Mouse (Mus musculus): Measurements from ENCODE around the gene Utrn. TPM values are rescaled to one million over a fixed set of nuclear protein-coding genes. Genes with fewer than 3 reads are reported as not detected.

Gene Utrn
- polyA plus RNA-seq, 3 experiments from 2014 or later: 143 to 631 (median 388) TPM

DNA sequence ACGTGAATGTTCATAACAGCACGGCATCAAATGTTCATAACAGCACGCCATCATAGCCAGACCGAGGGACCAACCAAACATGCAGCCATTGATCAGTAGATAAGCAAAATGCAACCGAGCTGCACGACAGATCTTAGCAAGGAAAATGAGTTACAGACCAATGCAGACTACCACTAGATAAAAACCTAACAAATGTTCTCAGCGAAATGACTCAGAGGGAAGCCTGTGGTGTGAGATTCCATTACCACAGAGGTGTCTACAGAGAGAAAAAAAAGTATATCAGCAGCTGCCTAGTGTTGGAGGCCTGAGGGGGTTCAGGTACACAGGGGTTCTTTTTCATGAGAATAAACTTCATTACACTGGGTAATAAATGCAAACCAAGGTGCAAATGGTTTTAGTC, 363.6 kb downstream of the Utrn start:
- no peak for ATAC-seq

DNA sequence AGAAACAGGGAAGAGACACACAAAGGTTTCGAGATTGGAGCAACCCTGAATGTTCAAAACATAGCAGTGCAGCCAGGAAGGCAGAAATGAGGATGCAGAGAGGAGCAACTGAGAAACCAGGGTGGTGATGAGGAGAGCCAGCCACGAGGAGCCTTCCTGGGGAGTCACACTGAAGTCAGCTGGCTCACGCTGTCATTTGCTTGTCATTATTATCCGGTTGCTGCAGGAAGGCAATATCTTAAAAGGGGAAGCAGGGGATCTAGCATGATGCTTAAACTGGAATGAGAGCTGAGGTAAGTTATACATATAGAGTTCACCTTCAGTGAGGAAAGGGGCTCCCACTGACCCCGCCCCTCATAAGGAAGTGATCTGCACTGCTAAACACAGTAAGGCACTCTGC, 368.7 kb downstream of the Utrn start:
- ATAC-seq: no peak

DNA sequence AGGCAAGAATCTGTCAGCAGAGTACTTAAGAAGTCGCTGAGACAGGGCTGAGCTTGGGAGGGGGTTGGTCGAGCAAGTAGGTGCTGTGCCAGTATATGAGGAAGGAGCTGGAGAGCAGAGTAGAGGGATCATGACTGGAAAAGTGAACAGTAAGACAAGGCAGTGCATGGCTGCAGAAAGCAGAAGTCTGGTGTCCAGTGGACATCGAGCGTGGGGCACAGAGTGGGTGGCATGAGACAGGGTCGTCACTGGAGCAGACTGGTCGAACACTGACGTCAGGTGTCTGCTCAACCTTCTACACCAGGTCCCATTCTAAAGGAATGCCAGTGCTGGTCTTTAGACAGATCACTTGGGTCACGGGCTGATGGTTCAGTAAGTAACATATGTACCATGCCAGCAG, 371.6 kb downstream of the Utrn start:
- no peak for ATAC-seq

GRCm38 (mm10) chr10:12489551-12490177, 379.5 kb downstream of the Utrn start:
- no peak for ATAC-seq

- no peak for ATAC-seq
Observed at GRCm38 (mm10) chr10:12488518-12488917, 380.6 kb downstream of the Utrn start.

DNA sequence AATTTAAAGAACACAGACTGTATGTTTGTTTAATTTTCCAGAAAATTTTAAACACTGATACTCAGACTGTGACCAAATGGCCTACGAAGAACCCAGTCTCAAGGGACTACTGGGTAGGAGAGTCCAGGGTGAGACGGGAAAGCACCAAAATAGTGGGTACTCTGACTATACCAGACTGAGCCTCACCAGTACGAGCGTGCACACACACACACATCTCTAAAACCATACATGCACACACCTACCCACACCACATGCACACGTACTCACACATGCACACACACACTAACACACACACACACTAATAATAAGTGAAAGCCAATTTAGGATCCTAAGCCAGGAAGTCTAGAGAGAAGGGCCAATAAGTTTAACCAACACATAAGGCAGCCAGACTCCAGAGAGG, 381.0 kb downstream of the Utrn start:
- ATAC-seq: no peak

DNA sequence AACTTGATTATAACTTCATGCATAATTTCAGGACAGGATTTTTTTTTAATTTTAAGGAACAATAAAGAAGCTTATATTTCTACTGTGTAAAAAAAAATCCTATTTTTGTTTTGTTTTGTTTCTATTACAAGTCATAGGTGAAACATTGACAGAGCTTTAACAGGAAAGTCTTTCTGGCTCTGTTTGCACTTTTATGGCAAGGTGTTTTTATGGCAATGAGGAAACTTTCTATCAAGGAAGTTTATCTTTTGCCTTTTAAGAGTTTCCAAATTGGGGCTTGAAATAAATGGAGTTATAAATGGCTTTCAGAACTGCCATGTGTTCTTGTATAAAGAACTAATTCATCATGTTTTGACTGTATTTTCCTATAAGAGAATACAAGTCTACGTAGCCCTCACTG, 385.7 kb downstream of the Utrn start:
- no peak for ATAC-seq

DNA sequence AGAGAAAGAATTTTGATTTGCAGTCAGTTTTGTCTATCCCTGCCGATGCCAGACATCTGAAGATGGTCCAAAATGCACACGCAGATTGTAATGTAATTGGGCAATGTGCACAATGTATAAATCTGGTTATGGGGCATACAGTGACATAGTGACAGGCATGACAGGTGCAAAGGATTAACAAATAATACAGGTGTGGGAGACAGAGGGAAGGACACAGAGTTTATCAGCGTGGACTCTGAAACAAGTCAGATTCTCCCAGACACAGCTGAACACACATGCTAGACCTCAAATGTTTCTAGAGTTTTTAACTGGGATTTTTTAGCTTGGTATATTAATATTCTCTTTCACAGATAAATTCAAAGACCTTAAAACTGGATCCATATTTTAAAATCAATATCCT, 386.2 kb downstream of the Utrn start:
- no peak for ATAC-seq

DNA sequence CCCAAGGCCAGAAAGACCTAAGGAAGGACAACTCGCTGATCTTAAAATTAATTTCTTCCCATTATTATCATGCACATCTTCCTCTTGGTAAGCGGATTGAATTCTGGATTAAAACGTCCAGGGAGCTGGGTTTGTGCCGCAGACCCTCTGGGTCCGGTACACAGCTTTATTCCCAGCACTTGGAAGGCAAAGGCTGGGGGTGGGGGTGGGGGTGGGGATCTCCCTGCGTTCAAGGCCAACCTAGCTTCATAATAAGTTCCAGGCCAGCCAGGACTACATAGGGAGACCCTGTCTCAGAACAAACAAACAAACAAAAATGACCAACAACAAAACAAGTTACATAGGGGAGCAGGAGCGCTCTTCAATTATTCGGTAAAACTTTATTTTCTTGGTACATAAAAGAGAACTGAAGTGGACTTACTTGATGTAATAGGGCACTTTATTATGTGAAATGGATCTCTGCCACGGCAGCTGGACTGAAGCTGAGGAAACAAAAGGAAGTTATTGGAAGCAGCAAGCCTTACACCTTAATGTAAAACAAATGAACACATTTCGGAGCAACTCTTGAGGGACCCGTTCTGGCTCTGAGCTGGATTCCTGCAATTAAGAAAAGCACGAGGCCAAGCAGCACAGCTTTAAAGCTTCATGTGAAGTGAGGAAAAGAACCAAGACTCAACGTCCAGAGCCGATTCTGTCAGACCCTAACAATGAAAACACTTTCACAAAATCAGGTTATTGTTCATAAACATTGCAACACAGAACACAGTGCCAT, 394.1 kb downstream of the Utrn start:
- ATAC-seq: no peak

- ATAC-seq: no peak
Observed at GRCm38 (mm10) chr10:12469391-12470057, 399.6 kb downstream of the Utrn start.

DNA sequence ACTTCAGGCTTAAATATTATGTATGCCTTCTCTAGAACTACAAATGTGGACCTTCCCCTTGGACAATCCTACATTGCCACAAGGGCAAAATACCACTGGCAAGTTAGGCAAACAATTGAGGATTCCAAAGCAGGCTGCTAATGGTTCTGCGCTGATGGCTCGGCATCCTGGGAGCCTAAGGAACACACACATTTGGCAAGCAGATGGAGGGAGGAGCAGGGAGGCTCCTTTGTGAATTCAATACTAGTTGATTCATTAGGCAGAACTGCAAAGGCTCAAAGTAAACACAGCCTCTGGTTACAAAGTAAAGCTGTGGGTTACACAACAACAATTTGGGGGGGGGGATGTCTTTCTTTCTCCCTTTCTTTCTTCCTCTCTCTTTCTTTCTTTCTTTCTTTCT, 401.6 kb downstream of the Utrn start:
- no peak for ATAC-seq

- ATAC-seq: no peak
Observed at GRCm38 (mm10) chr10:12460945-12461344, 408.2 kb downstream of the Utrn start.

- ATAC-seq: no peak
Observed at GRCm38 (mm10) chr10:12456867-12457266, 412.3 kb downstream of the Utrn start.

DNA sequence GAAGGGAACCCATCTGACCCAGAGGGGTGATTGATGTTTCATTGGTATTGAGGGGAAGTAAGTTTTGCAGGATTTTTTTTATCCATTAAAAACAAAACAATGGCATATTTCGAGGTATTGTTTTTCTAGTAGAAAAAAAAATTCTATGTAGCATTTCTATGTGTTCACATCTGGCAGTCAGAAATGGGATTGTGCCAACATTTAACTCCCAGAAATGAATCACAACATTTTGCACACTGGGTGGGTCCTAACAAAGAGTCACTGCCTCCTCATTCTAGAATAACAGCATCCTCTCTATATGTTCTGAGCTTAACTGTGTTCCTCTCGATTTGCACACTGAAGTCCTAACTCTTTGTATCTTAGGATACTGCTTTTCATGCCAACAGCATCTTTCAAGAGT, 416.5 kb downstream of the Utrn start:
- no peak for ATAC-seq

DNA sequence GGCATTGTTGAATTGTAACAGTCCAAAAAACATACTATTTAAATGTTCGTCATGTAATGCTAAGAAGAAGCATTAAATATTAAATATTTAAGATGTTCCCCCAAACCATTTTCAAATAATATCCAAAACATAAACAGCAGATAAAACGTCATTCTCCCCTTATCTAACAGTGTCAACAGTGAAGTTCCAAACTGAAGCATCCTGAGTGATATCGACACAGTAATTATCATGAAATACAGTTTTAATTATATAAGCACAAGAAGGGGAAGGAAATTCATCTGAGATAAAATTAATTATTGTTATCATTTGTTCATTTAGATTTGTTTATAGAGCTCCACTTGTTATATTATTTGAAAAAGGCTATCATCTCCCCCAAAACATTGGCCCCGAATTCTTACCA, 425.0 kb downstream of the Utrn start:
- no peak for ATAC-seq

GRCm38 (mm10) chr10:12433161-12433560, 436.0 kb downstream of the Utrn start:
- ATAC-seq: no peak

DNA sequence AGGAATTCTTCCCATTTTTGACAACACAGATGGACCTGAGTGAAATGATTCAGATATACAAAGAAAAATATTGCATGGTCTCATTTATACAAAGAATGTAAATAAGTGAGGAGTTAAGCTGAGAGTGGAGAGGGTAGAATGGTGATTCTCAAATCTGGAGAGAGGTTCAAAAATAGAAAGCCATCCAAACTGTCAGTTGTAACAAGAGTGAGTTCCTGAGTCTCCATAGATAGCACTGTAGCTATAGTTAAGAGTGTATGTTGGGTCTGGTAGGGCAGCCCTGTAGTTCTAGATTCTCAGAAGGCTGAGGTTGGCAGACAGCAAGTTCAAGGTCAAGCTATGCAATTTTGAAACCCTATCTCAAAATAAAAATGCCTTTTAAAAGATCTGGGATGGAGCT, 438.8 kb downstream of the Utrn start:
- ATAC-seq: no peak

- no peak for ATAC-seq
Observed at GRCm38 (mm10) chr10:12426866-12427265, 442.3 kb downstream of the Utrn start.

DNA sequence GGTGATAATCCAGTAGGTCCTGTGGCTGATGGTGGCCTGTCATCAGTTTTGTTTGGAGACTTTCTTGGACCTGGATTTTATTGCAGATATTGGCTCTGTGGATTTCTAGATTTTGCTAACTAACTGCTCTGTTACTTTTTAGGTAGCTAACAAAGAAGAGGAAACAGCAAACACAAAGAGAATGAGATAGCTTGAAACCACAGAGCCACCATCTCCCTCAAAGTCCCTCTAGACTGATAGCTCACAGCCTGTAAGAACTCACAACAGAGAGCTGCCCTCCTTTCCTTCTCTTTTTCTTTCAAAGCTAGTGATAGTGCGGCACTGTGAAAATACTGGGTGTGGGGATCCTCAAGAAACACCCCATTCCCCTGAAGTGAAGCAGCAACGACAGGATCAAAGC, 444.2 kb downstream of the Utrn start:
- no peak for ATAC-seq

DNA sequence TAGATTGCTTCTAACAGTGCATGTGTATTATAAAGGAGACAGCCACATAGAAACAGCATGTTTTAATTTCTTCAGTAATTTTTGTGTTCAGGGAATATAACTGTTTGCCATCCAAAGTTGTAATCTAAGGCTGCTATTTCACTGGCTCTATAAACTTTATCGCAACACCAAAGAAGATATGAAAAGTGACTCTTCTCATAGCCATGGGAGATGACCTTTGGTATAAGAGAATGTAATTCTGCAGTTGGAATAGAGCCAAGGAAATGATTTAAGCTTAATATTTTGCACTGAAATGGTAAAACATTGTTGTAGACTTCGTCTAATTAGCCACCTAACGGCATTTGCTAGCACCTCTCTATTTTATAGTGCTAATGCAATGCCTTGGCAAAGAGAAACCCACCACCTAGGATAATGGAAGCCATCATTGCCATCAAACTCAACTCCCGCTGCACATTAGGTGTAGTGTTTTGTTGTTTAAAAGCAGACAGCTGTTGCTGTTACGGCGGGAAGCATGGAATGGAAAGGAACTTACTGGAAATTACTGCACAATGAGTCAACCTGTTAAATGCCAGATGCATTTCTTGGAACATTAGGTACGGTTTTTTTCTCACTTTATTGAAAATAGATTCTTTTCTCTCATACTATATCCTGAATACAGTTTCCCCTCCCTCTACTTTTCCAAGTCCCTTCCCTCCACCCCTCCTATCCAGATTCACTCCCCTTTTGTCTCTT, 445.0 kb downstream of the Utrn start:
- no peak for ATAC-seq

DNA sequence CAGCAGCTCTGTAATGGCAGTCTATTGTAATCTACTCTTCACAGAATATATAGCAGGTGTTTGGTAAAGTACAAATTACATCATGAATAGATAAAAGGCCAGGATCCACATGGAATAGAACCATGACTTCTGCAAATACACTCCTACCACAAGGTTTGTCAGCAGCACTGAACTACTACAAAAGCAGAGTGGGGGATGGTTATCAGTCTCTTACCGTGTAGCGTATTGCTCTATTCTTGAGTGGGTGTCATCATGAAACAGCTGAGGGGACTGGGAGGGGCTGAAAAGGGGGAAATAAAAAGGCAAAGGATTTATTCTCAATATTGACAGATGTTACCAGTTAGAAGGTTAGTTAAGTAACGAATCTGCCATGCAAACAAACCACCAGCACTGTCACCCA, 454.2 kb downstream of the Utrn start:
- ATAC-seq: no peak

DNA sequence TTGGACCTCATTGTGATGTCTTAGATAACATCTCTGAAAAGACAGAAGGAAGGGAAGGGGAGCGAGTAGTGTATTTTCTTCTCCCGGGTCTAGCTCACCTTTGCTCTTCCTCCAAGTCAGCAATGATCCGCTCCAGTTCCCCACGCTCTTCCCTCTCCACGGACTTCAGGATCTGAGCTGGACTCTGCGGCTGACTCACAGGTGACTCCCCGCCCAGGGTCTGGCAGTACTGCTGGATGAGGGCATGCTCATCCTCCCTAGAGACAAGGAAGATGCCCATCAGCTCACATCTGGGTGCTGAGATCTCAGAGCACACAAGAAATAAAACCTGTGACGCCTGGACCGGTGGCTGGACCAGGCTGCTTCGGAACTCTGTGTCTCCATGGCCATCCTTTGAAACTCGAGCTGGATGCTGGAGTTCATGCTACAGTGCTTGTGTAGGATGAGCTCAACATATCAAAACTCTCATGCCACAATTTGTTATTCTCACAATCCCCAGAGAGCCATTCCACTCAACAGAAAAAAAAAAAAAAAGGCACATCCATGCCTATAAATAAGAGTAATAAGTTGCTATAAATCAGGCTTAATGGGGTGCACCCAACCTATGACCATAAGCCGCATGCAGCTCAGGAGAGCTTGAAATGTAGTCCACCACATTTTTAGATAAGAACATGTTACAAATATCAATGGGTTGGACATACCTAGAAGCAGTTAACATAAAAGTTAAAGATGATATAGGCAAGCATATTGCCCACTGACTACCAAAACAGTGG, 462.6 kb downstream of the Utrn start:
- no peak for ATAC-seq

DNA sequence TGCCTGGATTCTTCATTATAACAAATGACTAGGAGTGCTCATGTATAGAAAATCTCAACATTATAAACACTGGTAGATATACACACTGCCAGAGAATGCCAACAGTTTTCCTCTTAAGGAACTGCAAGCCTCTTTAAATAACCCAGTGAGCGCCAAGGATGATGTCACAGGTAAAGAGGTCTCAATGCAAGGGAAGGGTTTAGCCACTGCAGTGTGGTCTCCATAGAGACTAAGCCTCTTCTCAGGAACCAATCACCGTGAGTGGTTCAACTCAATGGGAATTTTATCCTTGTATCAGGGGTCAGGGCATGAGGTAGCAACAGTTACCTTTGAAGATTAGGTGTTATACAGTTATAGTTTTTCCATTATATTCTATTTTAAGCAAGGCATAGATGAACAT, 469.7 kb downstream of the Utrn start:
- no peak for ATAC-seq
